Mouse (Mus musculus): ENCODE measurements around the gene Fyco1. TPM values are rescaled to one million over a fixed set of nuclear protein-coding genes. Genes with fewer than 3 reads are reported as not detected.
A peak's percentile ranks its signal among the peaks of the same experiment; 100 is the strongest.

Fyco1 gene
- polyA plus RNA-seq, 1 experiment from 2014 or later: 10.8 TPM

DNA sequence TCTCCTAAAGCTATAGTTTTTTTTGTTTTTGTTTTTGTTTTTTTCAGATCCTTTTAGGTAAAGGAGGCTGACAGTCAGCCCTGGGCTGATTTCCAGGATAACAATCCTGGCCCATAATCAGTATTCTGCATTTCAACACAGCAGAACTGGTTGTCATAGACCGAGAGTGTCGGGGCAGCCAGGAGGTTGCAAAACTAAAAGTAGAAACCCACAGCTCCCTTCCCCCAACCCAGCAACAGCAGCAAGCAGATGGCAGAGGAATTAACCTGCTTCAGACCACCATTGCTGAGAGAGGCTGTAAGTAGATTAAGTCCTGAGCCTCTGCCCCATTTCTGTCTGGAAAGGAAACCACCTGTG lies 1.0 kb downstream of the Fyco1 start:
- Histone ChIP-seq H3K27me3 (ENCODE audit: insufficient read depth, low read length) (no peaks in the 10 kb centered on the region), H3K27ac (ENCODE audit: low read length) (peak overlapping the region; percentile 95; the same call in 1 of the 2 replicates), H3K4me3 (ENCODE audit: low read length) (peak overlapping the region; percentile 90), H3K9me3 (ENCODE audit: low read length) (no peaks in the 10 kb centered on the region), H3K4me2 (replicated peaks; ENCODE audit: low read depth, low read length) (peak overlapping the region; percentile 78), H3K9ac (replicated peaks; ENCODE audit: low read length) (peak overlapping the region; percentile 89), H3K36me3 (ENCODE audit: insufficient read depth, low read length) (no peaks in the 10 kb centered on the region), H3K4me1 (ENCODE audit: insufficient read depth, low read length) (peaks cover 9% of the 10 kb centered on the region)
- 17% methylated on average over 2 of the region's 2 CpGs for WGBS
- no peak for ATAC-seq (ENCODE audit: low FRiP score, low TSS enrichment)

- H3K36me3 ChIP-seq (ENCODE audit: insufficient read depth, low read length): no peaks in the 10 kb centered on the region
- peaks cover 9% of the 10 kb centered on the region for H3K4me1 ChIP-seq (ENCODE audit: insufficient read depth, low read length)
- no peak overlapping the region for H3K9ac ChIP-seq (replicated peaks; ENCODE audit: low read length)
- peak overlapping the region; percentile 78 for H3K4me2 ChIP-seq (replicated peaks; ENCODE audit: low read depth, low read length)
- H3K4me3 ChIP-seq (ENCODE audit: low read length): no peak overlapping the region
- no peak for ATAC-seq (ENCODE audit: low FRiP score, low TSS enrichment)
- 74% methylated on average over 2 of the region's 2 CpGs for WGBS
- no peaks in the 10 kb centered on the region for H3K27me3 ChIP-seq (ENCODE audit: insufficient read depth, low read length)
- no peak overlapping the region for H3K27ac ChIP-seq (ENCODE audit: low read length)
- H3K9me3 ChIP-seq (ENCODE audit: low read length): no peaks in the 10 kb centered on the region
These were observed 1.6 kb downstream of the Fyco1 start for GRCm38 (mm10) chr9:123849976-123850695.

GRCm38 (mm10) chr9:123846490-123846889 lies 5.2 kb downstream of the Fyco1 start:
- Histone ChIP-seq H3K9ac (replicated peaks; ENCODE audit: low read length) (no peak overlapping the region), H3K4me3 (ENCODE audit: low read length) (no peak overlapping the region), H3K27ac (ENCODE audit: low read length) (no peak overlapping the region), H3K4me2 (replicated peaks; ENCODE audit: low read depth, low read length) (no peak overlapping the region), H3K36me3 (ENCODE audit: insufficient read depth, low read length) (peaks cover 5% of the 10 kb centered on the region; the same call in 1 of the 2 replicates), H3K27me3 (ENCODE audit: insufficient read depth, low read length) (no peaks in the 10 kb centered on the region), H3K4me1 (ENCODE audit: insufficient read depth, low read length) (peaks cover 9% of the 10 kb centered on the region), H3K9me3 (ENCODE audit: low read length) (no peaks in the 10 kb centered on the region)
- WGBS: 83% methylated on average over 1 of the region's 1 CpGs
- ATAC-seq (ENCODE audit: low FRiP score, low TSS enrichment): no peak

DNA sequence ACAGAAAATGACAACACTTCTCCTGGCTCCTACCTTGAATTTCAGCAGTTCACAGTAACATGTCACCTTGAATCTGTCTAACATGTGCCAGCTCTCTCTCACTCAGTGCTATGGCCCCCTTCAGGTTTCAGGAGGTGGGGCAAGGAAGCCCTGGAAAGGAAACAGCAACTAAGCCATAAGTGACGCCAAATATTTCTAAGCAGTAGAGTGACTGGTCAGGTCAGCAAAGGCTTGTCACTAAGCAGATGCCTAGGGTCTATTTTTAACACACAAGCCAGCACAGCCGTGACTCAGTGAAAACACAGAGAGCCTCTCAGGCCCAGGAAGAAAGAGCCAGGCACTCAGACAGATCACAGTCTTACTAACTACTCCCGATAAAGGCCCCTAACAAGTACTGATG lies 6.6 kb downstream of the Fyco1 start:
- Histone ChIP-seq H3K9ac (replicated peaks; ENCODE audit: low read length) (no peak overlapping the region), H3K4me2 (replicated peaks; ENCODE audit: low read depth, low read length) (no peak overlapping the region), H3K4me1 (ENCODE audit: insufficient read depth, low read length) (peaks cover 2% of the 10 kb centered on the region; the same call in 1 of the 2 replicates), H3K4me3 (ENCODE audit: low read length) (no peak overlapping the region), H3K27me3 (ENCODE audit: insufficient read depth, low read length) (no peaks in the 10 kb centered on the region), H3K27ac (ENCODE audit: low read length) (no peak overlapping the region), H3K9me3 (ENCODE audit: low read length) (no peaks in the 10 kb centered on the region), H3K36me3 (ENCODE audit: insufficient read depth, low read length) (peaks cover 10% of the 10 kb centered on the region)
- no peak for ATAC-seq (ENCODE audit: low FRiP score, low TSS enrichment)
- 63% methylated on average over 3 of the region's 3 CpGs for WGBS

- H3K4me3 ChIP-seq (ENCODE audit: low read length): no peak overlapping the region
- H3K9me3 ChIP-seq (ENCODE audit: low read length): no peaks in the 10 kb centered on the region
- no peaks in the 10 kb centered on the region for H3K27me3 ChIP-seq (ENCODE audit: insufficient read depth, low read length)
- H3K4me1 ChIP-seq (ENCODE audit: insufficient read depth, low read length): no peaks in the 10 kb centered on the region
- WGBS: 82% methylated on average over 3 of the region's 3 CpGs
- no peak overlapping the region for H3K9ac ChIP-seq (replicated peaks; ENCODE audit: low read length)
- no peak overlapping the region for H3K27ac ChIP-seq (ENCODE audit: low read length)
- ATAC-seq (ENCODE audit: low FRiP score, low TSS enrichment): no peak
- H3K4me2 ChIP-seq (replicated peaks; ENCODE audit: low read depth, low read length): no peak overlapping the region
- peaks cover 14% of the 10 kb centered on the region for H3K36me3 ChIP-seq (ENCODE audit: insufficient read depth, low read length)
These were observed 7.2 kb downstream of the Fyco1 start for GRCm38 (mm10) chr9:123844468-123844867.

DNA sequence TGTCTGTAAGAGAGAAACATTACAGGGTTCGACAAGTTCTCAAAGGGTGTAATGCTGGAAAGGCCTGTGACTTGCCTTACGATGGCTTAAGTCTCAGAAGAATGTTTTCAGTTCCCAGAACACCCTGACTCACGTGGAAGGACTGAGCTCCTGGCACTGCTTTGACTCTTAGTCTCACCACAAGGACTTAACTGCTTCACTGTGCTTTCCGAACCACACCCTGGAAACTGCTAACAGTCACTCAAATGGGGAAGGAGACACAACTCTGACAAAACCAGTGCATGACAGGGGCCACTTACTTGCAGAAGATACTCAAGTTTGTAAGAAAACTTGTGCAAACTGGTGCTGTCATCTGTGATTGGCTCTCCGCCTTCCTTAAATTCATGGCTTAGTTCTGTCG lies 11.5 kb downstream of the Fyco1 start:
- no peak overlapping the region for H3K4me2 ChIP-seq (replicated peaks; ENCODE audit: low read depth, low read length)
- no peak overlapping the region for H3K9ac ChIP-seq (replicated peaks; ENCODE audit: low read length)
- H3K9me3 ChIP-seq (ENCODE audit: low read length): no peaks in the 10 kb centered on the region
- no peaks in the 10 kb centered on the region for H3K27me3 ChIP-seq (ENCODE audit: insufficient read depth, low read length)
- no peak overlapping the region for H3K4me3 ChIP-seq (ENCODE audit: low read length)
- ATAC-seq (ENCODE audit: low FRiP score, low TSS enrichment): no peak
- H3K36me3 ChIP-seq (ENCODE audit: insufficient read depth, low read length): peaks cover 37% of the 10 kb centered on the region
- no peaks in the 10 kb centered on the region for H3K4me1 ChIP-seq (ENCODE audit: insufficient read depth, low read length)
- no peak overlapping the region for H3K27ac ChIP-seq (ENCODE audit: low read length)
- WGBS: 90% methylated on average over 6 of the region's 6 CpGs

DNA sequence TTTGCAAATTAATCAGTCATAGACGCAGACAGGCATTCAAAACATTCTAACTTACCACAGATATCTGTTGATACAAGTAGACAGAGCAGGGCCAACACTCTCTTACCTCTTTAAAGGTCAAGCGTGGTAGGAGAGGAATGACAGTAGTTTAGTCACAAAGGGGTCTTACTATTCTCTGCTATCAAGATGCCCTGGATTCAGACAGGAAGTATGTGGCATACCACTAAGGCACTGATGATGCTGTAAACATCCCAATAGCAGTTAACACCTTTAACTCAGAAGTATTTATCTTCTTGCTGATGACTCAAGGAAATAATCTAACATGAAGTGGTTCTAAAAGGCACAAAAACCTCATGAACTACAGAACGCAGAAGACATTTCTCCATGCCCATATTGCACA lies 15.8 kb downstream of the Fyco1 start:
- Histone ChIP-seq H3K4me2 (replicated peaks; ENCODE audit: low read depth, low read length) (no peak overlapping the region), H3K27me3 (ENCODE audit: insufficient read depth, low read length) (no peaks in the 10 kb centered on the region), H3K27ac (ENCODE audit: low read length) (no peak overlapping the region), H3K36me3 (ENCODE audit: insufficient read depth, low read length) (peaks cover 40% of the 10 kb centered on the region), H3K9ac (replicated peaks; ENCODE audit: low read length) (no peak overlapping the region), H3K9me3 (ENCODE audit: low read length) (no peaks in the 10 kb centered on the region), H3K4me1 (ENCODE audit: insufficient read depth, low read length) (no peaks in the 10 kb centered on the region), H3K4me3 (ENCODE audit: low read length) (no peak overlapping the region)
- 94% methylated on average over 3 of the region's 3 CpGs for WGBS
- ATAC-seq (ENCODE audit: low FRiP score, low TSS enrichment): no peak

DNA sequence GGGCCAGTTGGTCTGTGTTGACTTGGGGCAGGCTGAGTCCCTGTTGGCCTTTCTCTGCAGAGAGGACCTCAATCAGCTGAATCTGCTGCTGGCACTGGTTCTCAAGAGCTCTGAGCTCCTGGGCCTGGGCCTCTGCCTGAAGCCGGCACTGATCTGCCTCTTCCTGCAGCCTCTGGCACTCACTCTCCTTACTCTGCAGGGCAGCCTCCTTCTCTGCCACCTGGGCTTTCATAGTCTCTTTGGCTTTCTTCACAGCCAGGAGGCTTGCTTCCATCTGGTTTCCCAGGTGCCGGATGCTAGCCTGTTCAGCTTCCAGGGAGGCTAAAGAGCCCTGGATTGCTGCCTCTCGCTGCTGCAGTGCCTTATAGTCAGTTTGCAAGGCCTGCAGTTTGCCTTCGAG lies 22.8 kb downstream of the Fyco1 start:
- H3K27ac ChIP-seq (ENCODE audit: low read length): no peak overlapping the region
- 92% methylated on average over 4 of the region's 4 CpGs for WGBS

GRCm38 (mm10) chr9:123826631-123827030 lies 25.1 kb downstream of the Fyco1 start:
- H3K27me3 ChIP-seq (ENCODE audit: insufficient read depth, low read length): no peaks in the 10 kb centered on the region
- ATAC-seq (ENCODE audit: low FRiP score, low TSS enrichment): no peak
- peaks cover 68% of the 10 kb centered on the region for H3K36me3 ChIP-seq (ENCODE audit: insufficient read depth, low read length)
- H3K9me3 ChIP-seq (ENCODE audit: low read length): no peaks in the 10 kb centered on the region
- no peak overlapping the region for H3K9ac ChIP-seq (replicated peaks; ENCODE audit: low read length)
- H3K4me1 ChIP-seq (ENCODE audit: insufficient read depth, low read length): no peaks in the 10 kb centered on the region
- no peak overlapping the region for H3K4me3 ChIP-seq (ENCODE audit: low read length)
- no peak overlapping the region for H3K27ac ChIP-seq (ENCODE audit: low read length)
- no peak overlapping the region for H3K4me2 ChIP-seq (replicated peaks; ENCODE audit: low read depth, low read length)
- 95% methylated on average over 3 of the region's 3 CpGs for WGBS

More for the DNA sequence above, 22.8 kb downstream of the Fyco1 start:
- H3K9ac ChIP-seq (replicated peaks; ENCODE audit: low read length): no peak overlapping the region
- no peaks in the 10 kb centered on the region for H3K27me3 ChIP-seq (ENCODE audit: insufficient read depth, low read length)
- H3K4me1 ChIP-seq (ENCODE audit: insufficient read depth, low read length): no peaks in the 10 kb centered on the region
- no peak overlapping the region for H3K4me3 ChIP-seq (ENCODE audit: low read length)
- peaks cover 51% of the 10 kb centered on the region for H3K36me3 ChIP-seq (ENCODE audit: insufficient read depth, low read length)
- no peak overlapping the region for H3K4me2 ChIP-seq (replicated peaks; ENCODE audit: low read depth, low read length)
- no peaks in the 10 kb centered on the region for H3K9me3 ChIP-seq (ENCODE audit: low read length)
- no peak for ATAC-seq (ENCODE audit: low FRiP score, low TSS enrichment)

GRCm38 (mm10) chr9:123818601-123819000 lies 33.1 kb downstream of the Fyco1 start:
- Histone ChIP-seq H3K36me3 (ENCODE audit: insufficient read depth, low read length) (peaks cover 39% of the 10 kb centered on the region), H3K27ac (ENCODE audit: low read length) (no peak overlapping the region), H3K27me3 (ENCODE audit: insufficient read depth, low read length) (no peaks in the 10 kb centered on the region), H3K4me1 (ENCODE audit: insufficient read depth, low read length) (no peaks in the 10 kb centered on the region), H3K9ac (replicated peaks; ENCODE audit: low read length) (no peak overlapping the region), H3K9me3 (ENCODE audit: low read length) (no peaks in the 10 kb centered on the region), H3K4me2 (replicated peaks; ENCODE audit: low read depth, low read length) (no peak overlapping the region), H3K4me3 (ENCODE audit: low read length) (no peak overlapping the region)
- ATAC-seq (ENCODE audit: low FRiP score, low TSS enrichment): no peak
- WGBS: 89% methylated on average over 2 of the region's 2 CpGs
